Mouse (Mus musculus): ENCODE measurements around the gene Flot2. TPM values are rescaled to one million over a fixed set of nuclear protein-coding genes. Genes with fewer than 3 reads are reported as not detected.

Flot2 gene
- polyA plus RNA-seq, 1 experiment from 2014 or later: 64.6 TPM

- H3K36me3 ChIP-seq: peaks cover 42% of the 10 kb centered on the region
- 78% methylated on average over 6 of the region's 6 CpGs for WGBS
- H3K4me1 ChIP-seq: no peaks in the 10 kb centered on the region
- H3K27me3 ChIP-seq (ENCODE audit: low read depth, poor library complexity, severe bottlenecking): no peaks in the 10 kb centered on the region
- DNase-seq (ENCODE audit: low spot score): no peak
- H3K9me3 ChIP-seq (replicated peaks): no peaks in the 10 kb centered on the region
- H3K4me3 ChIP-seq: no peak overlapping the region
- H3K27ac ChIP-seq: peak overlapping the region; percentile 43; the same call in 1 of the 2 replicates
Observed at GRCm38 (mm10) chr11:78069646-78070045, 31.9 kb downstream of the Flot2 start.

DNA sequence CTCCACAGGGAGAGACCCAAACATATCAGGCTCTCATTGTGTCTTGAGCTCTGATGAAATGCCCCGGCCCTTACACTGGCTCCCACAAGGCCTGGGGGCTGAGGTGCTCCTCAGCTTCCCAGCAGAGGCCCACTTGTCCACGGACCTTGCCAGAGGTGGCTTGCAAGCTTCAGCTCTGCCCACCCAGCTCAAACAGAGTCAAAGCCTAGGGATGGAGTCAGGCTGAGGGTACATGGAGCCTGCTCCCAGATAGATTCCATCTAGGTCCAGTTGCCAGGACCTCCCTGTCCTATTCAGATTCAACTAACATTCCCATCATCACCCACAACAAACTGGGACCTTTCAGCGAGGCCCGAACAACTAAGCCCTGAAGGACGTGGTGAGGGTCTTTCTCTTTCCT, 34.2 kb downstream of the Flot2 start:
- no peak for DNase-seq (ENCODE audit: low spot score)
- no peak overlapping the region for H3K4me3 ChIP-seq
- no peaks in the 10 kb centered on the region for H3K4me1 ChIP-seq
- 88% methylated on average over 5 of the region's 5 CpGs for WGBS
- H3K27me3 ChIP-seq (ENCODE audit: low read depth, poor library complexity, severe bottlenecking): no peaks in the 10 kb centered on the region
- H3K27ac ChIP-seq: no peak overlapping the region
- peaks cover 65% of the 10 kb centered on the region for H3K36me3 ChIP-seq
- H3K9me3 ChIP-seq (replicated peaks): no peaks in the 10 kb centered on the region

GRCm38 (mm10) chr11:78072425-78073130, 34.8 kb downstream of the Flot2 start:
- no peaks in the 10 kb centered on the region for H3K4me1 ChIP-seq
- H3K4me3 ChIP-seq: peak overlapping the region; percentile 13; the same call in 1 of the 2 replicates
- H3K36me3 ChIP-seq: peaks cover 70% of the 10 kb centered on the region
- 29% methylated on average over 6 of the region's 6 CpGs for WGBS
- no peak for DNase-seq (ENCODE audit: low spot score)
- no peak overlapping the region for H3K27ac ChIP-seq
- H3K9me3 ChIP-seq (replicated peaks): no peaks in the 10 kb centered on the region
- no peaks in the 10 kb centered on the region for H3K27me3 ChIP-seq (ENCODE audit: low read depth, poor library complexity, severe bottlenecking)

DNA sequence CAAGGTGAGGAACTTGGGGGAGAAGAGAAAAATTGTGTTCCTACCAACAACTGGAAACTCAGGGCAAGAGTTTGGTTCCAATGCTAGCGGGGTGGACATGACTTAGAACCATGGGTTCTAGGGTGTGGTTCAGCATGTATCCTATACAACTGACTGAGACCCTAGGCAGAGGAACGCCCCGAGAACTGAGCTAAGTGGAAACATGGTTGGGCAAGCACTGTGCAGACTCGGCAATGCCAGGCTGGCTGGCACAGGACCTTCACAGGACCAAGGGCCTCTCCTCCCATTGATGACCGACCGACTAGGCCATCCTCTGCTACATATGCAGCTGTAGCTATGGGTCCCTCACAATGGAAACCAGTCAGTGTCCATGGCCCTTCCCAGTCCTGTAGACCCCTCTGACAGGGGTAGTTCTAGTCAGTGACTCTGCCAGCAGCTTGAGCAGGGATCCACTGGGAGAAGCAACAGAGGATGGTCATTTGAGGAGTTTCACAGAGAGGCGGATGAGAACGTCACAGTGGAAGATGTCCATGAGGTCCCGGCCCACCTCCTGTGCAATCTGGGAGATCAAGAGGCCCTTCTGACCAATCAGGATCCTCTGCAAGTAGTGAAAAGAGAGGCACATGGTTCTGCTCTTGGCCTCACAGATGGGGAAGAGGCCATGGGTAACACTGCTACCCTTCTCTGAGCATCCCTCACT, 36.0 kb downstream of the Flot2 start:
- 92% methylated on average over 9 of the region's 9 CpGs for WGBS
- H3K4me3 ChIP-seq: no peak overlapping the region
- no peaks in the 10 kb centered on the region for H3K27me3 ChIP-seq (ENCODE audit: low read depth, poor library complexity, severe bottlenecking)
- no peaks in the 10 kb centered on the region for H3K4me1 ChIP-seq
- H3K9me3 ChIP-seq (replicated peaks): no peaks in the 10 kb centered on the region
- no peak overlapping the region for H3K27ac ChIP-seq
- H3K36me3 ChIP-seq: peaks cover 77% of the 10 kb centered on the region
- no peak for DNase-seq (ENCODE audit: low spot score)

DNA sequence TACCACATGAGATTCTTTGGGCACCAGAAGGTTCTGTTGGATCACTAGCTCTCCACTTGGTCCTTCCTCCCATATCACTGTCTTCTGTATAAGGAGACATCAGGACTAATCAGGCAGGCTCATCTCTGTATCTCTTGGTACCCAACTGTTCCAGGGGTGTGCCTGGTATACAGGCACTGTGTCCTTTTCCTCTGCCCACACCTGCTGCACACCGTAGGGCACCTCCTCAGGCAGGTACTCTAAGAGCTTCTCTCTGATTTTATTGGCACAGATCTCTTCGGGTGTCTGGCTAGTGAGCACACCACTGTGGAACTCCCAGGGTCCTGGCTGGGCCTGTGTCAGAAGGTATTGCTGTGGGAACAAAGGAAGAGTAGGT, 36.5 kb downstream of the Flot2 start:
- no peaks in the 10 kb centered on the region for H3K9me3 ChIP-seq (replicated peaks)
- H3K36me3 ChIP-seq: peaks cover 77% of the 10 kb centered on the region
- WGBS: 96% methylated on average over 2 of the region's 2 CpGs
- H3K4me3 ChIP-seq: no peak overlapping the region
- no peaks in the 10 kb centered on the region for H3K27me3 ChIP-seq (ENCODE audit: low read depth, poor library complexity, severe bottlenecking)
- H3K27ac ChIP-seq: no peak overlapping the region
- H3K4me1 ChIP-seq: peaks cover 5% of the 10 kb centered on the region
- no peak for DNase-seq (ENCODE audit: low spot score)

DNA sequence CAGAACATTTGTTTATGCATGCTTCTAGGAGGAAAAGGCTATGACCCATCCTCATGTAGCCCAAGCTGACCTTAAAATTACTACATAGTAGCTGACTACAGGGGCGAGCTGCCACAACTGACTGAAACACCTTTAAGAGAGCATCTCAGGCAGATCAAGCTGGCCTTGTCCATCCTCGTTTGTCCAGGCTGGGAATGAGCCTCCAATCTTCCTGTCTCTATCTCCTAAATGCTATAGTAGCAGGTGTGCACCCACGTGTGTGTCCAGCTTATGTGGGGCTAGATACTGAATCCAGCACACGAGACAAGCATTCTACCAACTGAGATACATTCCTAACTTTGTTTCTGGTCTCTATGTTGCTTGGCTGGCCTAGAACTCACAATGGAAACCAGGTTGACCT, 36.9 kb downstream of the Flot2 start:
- no peak for DNase-seq (ENCODE audit: low spot score)
- no peaks in the 10 kb centered on the region for H3K9me3 ChIP-seq (replicated peaks)
- peaks cover 9% of the 10 kb centered on the region for H3K4me1 ChIP-seq
- H3K4me3 ChIP-seq: no peak overlapping the region
- no peaks in the 10 kb centered on the region for H3K27me3 ChIP-seq (ENCODE audit: low read depth, poor library complexity, severe bottlenecking)
- no peak overlapping the region for H3K27ac ChIP-seq
- peaks cover 77% of the 10 kb centered on the region for H3K36me3 ChIP-seq
- WGBS: 90% methylated on average over 4 of the region's 4 CpGs

DNA sequence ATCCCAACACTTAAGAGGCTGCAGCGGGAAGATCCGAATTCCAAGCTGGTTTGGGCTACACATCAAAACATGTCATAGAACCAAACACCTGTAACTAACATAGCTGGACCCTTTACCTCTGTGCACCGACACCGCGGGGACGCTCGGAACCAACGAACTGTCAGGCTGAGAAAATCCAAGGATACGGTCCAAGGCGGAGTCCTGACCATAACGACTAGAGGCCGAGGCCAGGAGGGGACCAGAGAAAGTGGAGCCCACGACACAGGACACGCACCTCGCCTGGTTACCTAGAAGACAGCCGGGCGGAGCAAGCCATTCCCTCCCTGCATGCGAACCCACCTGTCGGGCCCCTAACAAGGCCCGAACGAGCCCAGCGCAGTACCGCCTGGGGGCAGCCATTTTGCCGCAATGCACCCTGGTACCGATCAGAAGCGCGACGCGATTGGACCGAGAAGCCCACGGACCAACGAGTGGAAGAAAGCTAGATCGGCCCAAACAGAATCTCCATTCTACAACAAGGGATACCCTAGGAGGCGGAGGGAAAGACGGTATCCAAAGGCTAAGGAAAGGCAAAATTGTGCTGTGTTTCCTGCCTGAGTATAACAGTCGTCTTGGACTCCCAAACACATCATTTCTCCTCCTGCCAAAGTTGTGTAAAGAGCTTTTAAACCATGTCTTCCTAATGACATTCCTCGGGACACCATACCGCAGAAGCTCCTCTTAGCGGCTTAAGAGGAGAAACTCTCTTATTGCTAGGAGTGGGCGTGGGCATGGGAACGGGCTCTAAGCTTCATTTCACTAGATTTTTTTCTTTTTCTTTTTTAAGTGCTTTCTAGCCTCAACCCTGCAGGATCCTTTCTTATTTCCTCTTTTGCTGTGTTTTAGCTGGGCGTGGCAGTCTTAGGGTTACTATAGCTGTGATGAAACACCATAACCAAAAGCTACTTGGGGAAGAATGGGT, 42.5 kb downstream of the Flot2 start, which contains the start of gene Eral1:
Gene Eral1, minus strand, starts transcription at position 423 of the 961 bp plus-strand sequence.
- peak within 1 kb of the TSS; percentile 86 for H3K27ac ChIP-seq
- peak; percentile 89 for DNase-seq (ENCODE audit: low spot score)
- WGBS: under 1% methylated on average over 42 of the region's 42 CpGs
- H3K27me3 ChIP-seq (ENCODE audit: low read depth, poor library complexity, severe bottlenecking): no peaks in the 10 kb centered on the region
- H3K36me3 ChIP-seq: peaks cover 30% of the 10 kb centered on the region
- H3K4me1 ChIP-seq: peaks cover 16% of the 10 kb centered on the region
- H3K4me3 ChIP-seq: peak within 1 kb of the TSS; percentile 89
- H3K9me3 ChIP-seq (replicated peaks): no peaks in the 10 kb centered on the region

DNA sequence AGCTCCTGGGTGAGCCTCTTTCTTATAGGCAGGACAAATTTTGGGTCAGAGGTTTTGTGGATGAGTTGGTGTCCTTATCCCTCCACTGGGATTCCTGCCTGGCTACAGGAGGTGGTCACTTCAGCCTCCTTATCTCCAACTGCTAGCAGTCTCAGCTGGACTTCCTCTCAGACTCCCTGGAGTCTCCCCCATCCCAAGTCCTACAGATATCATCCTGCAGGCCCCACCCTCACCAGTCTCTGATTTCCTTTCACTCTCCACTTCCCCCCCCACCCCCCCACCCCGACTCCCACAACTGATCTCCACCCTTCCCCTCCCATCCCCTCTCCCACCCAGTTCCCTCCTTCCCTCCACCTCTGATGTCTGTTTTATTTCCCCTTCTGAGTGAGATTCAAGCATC, 45.9 kb downstream of the Flot2 start:
- no peaks in the 10 kb centered on the region for H3K9me3 ChIP-seq (replicated peaks)
- WGBS: 38% methylated on average over 1 of the region's 1 CpGs
- no peak for DNase-seq (ENCODE audit: low spot score)
- H3K27me3 ChIP-seq (ENCODE audit: low read depth, poor library complexity, severe bottlenecking): no peaks in the 10 kb centered on the region
- no peak overlapping the region for H3K4me3 ChIP-seq
- no peaks in the 10 kb centered on the region for H3K36me3 ChIP-seq
- no peak overlapping the region for H3K27ac ChIP-seq
- peaks cover 16% of the 10 kb centered on the region for H3K4me1 ChIP-seq

DNA sequence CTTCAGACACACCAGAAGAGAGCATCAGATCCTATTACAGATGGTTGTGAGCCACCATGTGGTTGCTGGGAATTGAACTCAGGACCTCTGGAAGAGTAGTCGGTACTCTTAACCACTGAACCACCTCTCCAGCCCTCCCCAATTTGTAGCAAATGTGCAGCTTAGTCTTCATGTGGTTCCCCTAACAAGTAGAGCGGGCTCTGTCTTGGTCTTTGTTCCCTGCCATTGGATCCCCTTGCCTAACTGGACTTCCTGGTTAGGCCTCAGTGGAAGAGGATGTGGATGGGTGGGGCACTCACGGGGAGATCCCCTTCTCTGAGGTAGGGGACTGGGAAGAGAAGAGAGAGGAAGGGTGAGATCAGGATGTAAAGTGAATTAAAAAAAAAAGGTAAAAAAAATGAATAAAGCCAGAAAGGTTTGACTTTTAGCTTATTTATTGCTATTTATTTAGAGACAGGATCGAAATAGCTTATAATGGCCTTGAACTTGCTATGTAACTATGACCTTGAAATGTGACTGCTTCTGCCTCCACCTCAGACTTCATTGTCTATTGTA, 49.3 kb downstream of the Flot2 start:
- DNase-seq (ENCODE audit: low spot score): no peak
- H3K36me3 ChIP-seq: no peaks in the 10 kb centered on the region
- H3K4me1 ChIP-seq: no peaks in the 10 kb centered on the region
- H3K4me3 ChIP-seq: no peak overlapping the region
- H3K9me3 ChIP-seq (replicated peaks): no peaks in the 10 kb centered on the region
- H3K27ac ChIP-seq: no peak overlapping the region
- WGBS: 81% methylated on average over 4 of the region's 4 CpGs
- no peaks in the 10 kb centered on the region for H3K27me3 ChIP-seq (ENCODE audit: low read depth, poor library complexity, severe bottlenecking)

GRCm38 (mm10) chr11:78087756-78088281, 50.1 kb downstream of the Flot2 start:
- H3K27me3 ChIP-seq (ENCODE audit: low read depth, poor library complexity, severe bottlenecking): no peaks in the 10 kb centered on the region
- WGBS: 83% methylated on average over 5 of the region's 5 CpGs
- H3K4me3 ChIP-seq: no peak overlapping the region
- H3K36me3 ChIP-seq: no peaks in the 10 kb centered on the region
- no peaks in the 10 kb centered on the region for H3K4me1 ChIP-seq
- no peaks in the 10 kb centered on the region for H3K9me3 ChIP-seq (replicated peaks)
- DNase-seq (ENCODE audit: low spot score): no peak
- H3K27ac ChIP-seq: no peak overlapping the region

DNA sequence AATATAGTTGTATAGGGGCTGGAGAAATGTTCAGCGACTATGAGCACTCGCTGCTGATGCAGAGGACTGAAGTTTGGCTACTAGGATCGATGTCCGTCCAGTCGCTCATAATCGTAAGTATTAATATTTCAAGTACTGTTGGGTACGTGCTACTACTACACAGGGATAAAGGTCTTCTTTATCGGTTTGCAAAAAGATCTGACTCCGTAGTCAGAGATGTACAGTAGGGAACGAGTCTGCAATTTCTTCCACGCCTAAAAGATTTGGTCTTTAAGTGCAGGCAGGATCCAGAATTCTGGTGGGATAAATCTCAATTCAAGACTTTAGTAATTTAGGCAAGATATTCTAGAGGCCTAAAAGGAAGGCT, 56.4 kb downstream of the Flot2 start:
- Histone ChIP-seq H3K4me3 (peak overlapping the region; percentile 71), H3K27ac (peak overlapping the region; percentile 84), H3K9me3 (replicated peaks) (no peaks in the 10 kb centered on the region), H3K4me1 (peaks cover 22% of the 10 kb centered on the region), H3K27me3 (ENCODE audit: low read depth, poor library complexity, severe bottlenecking) (no peaks in the 10 kb centered on the region), H3K36me3 (peaks cover 11% of the 10 kb centered on the region)
- 55% methylated on average over 11 of the region's 11 CpGs for WGBS
- no peak for DNase-seq (ENCODE audit: low spot score)

GRCm38 (mm10) chr11:78094504-78095143, 56.9 kb downstream of the Flot2 start, which contains the start of gene Fam222b:
Gene Fam222b (plus strand): TSS chr11:78094660.
- peak within 1 kb of the TSS; percentile 84 for H3K27ac ChIP-seq

More at GRCm38 (mm10) chr11:78094504-78095143, 56.9 kb downstream of the Flot2 start, which contains the start of gene Fam222b:
- under 1% methylated on average over 38 of the region's 38 CpGs for WGBS
- peak within 1 kb of the TSS; percentile 71 for H3K4me3 ChIP-seq
- peaks cover 14% of the 10 kb centered on the region for H3K36me3 ChIP-seq
- H3K9me3 ChIP-seq (replicated peaks): no peaks in the 10 kb centered on the region
- H3K4me1 ChIP-seq: peaks cover 22% of the 10 kb centered on the region
- no peaks in the 10 kb centered on the region for H3K27me3 ChIP-seq (ENCODE audit: low read depth, poor library complexity, severe bottlenecking)
- DNase-seq (ENCODE audit: low spot score): peak; percentile 96

Data from limb, embryonic 10.5 days (tissue).